Mouse (Mus musculus) bone marrow macrophage, adult 2 months (primary cell): Measurements from ENCODE around the gene Rap1gap2.

Source experiments
- CTCF ChIP-seq: IDR thresholded peaks from 2 replicates; pipeline ENCODE4 v1.5.1; 2012; ENCODE audit warnings: low read depth, mild to moderate bottlenecking, low read length, moderate library complexity
- POLR2A ChIP-seq: IDR thresholded peaks from 2 replicates; pipeline ENCODE4 v1.6.1; 2012; ENCODE audit warnings: mild to moderate bottlenecking, low read depth, low read length, borderline replicate concordance

GRCm38 (mm10) chr11:74615571-74615970 is 4.9 kb upstream of the Rap1gap2 start:
- TF ChIP-seq CTCF, result no peak
- no peak for TF ChIP-seq POLR2A
